Mouse (Mus musculus): ENCODE measurements around the gene Tmod4.

Gene Tmod4

GRCm38 (mm10) chr3:95136336-95136735 lies 12.1 kb downstream of the Tmod4 start:
- in situ Hi-C loops (cut with MseI, MboI), result no loop called here

DNA sequence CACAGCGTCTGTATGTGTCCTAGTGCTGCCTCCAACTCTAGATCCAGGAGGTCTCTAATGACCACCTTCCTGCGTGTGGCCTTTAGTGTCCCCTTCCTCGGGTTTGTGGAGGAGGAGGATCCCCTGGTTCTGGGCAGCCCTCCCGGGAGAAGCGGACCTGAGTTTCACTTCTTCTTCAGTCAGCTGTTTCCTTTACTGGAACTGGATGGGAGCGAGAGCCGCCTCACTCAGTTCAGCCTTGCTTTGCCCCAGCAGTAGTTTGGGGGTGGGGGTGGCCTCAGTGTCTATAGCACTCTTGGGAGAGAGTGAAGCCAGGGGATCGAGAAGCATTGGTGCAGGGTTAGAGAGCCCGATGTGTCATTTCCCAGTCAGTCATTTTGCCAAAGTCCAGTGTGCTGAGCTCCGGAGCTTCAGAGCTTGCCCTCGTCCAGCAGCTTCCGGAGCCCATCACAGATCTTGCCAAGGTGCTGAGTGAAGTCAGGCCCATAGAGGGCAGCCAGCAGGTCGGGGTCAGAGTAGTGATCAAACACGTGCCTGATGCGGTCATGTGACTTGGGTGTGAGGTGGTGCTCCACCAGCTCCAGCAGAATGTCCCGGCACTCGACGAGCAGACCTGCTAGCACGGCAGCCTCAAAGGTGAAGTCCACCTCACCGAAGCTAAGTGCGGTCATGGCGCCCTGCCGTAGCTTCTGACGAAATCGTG lies 15.5 kb downstream of the Tmod4 start:
- in situ Hi-C loops (cut with MseI, MboI), result no loop called here

DNA sequence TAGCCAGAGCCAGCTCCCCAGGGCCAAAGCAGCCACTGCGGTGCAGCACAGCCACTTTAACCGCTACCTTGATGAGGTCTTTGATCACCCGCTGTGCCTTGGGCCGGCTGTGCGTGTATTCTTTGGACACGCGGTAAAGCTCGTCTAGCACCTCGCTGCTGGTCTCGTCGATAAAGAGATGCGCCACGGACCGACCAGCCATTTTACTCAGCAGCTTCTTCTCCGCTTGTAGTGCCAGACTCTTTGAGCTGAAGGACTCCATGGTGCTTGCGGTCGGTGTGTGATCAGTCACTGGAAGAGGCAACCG lies 16.0 kb downstream of the Tmod4 start:
- in situ Hi-C loops (cut with MseI, MboI), result no loop called here

DNA sequence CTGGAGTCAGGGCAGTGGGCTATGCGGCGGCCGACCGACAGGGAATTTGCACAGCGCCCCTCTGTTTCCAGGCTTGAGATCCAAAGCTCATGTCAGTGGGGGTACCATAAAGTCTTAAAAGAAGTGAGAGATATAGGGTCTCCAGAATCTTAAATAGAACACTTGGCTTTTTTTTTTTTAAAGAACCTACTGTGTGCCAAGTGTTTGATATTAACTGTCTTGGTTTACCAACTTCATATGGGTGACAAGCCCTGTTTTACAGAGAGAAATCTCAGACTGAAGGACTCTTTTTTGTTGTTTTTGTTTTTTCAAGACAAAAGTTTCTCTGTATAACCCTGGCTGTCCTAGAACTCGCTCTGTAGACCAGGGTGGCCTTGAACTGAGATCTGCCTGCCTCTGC lies 16.5 kb downstream of the Tmod4 start:
- in situ Hi-C loops (cut with MseI, MboI), result no loop called here

GRCm38 (mm10) chr3:95141474-95141873 lies 17.2 kb downstream of the Tmod4 start:
- in situ Hi-C loops (cut with MseI, MboI), result no loop called here

GRCm38 (mm10) chr3:95141952-95142616 lies 17.8 kb downstream of the Tmod4 start, which contains the start of gene Tnfaip8l2:
TSS of gene Tnfaip8l2 (minus strand) at chr3:95142360.
- in situ Hi-C loops (cut with MseI, MboI), result no loop called here

DNA sequence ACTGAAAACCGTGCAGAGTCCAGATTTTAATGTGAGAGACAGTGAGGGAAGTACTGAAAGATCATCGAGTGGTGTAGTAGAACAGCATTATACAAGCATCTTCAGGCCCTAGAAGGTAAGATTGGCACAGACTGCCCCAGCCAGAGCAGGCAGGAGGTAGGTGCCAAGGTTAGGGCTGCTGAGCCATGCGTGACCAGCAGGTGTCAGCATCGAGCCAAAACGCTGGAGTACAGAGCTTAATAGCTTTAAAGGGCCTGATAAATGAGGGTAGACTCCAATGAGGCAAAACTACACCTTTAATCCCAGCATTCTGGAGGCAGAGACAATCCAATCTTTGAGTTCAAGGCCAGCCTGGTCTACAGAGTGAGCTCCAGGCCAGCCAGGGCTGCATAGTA lies 18.3 kb downstream of the Tmod4 start:
- in situ Hi-C loops (cut with MseI, MboI), result no loop called here

DNA sequence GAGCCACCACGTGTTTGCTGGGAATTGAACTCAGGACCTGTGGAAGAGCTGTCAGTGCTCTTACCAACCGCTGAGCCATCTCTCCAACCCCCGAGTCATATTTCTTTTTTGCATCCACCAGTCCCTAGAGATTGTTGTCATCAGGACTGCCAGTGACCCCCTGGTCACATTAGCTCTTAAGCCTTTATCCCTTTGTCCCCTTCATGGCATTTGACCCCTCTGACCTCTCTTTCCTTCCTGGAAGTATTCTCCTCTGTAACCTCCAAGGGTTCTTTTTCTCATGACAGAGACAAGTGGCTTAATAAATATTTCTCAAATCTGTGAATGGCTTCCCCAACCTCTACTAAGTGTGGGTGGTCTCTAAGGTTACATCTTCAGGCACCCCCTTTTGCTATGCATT lies 23.6 kb downstream of the Tmod4 start:
- in situ Hi-C loops (cut with MseI, MboI), result no loop called here

DNA sequence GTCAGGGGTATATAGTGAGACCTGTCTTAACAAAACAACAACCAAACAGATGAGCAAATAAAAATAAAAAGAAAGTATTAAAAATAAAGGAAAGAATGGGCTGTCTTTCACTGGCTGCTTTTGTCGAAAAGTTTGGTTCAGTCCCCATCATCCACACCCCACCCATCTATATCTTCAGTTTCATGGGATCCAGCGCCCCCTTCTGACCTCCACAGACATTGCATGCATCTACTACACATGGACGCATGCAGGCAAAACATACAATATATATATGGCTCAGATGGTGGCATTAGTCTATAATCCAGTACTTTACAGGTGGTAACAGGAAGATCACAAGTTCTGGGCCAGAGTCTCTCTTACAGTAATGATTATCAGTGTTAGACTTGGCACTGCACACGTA lies 29.6 kb downstream of the Tmod4 start:
- in situ Hi-C loops (cut with MseI, MboI), result no loop called here

- in situ Hi-C loops (cut with MseI, MboI), result no loop called here
Measured at GRCm38 (mm10) chr3:95159511-95159986, 35.3 kb downstream of the Tmod4 start.

GRCm38 (mm10) chr3:95159987-95160963 lies 36.0 kb downstream of the Tmod4 start, which contains the start of gene Sema6c:
TSS of gene Sema6c (plus strand) at chr3:95160457.
- in situ Hi-C loops (cut with MseI, MboI), result no loop called here

DNA sequence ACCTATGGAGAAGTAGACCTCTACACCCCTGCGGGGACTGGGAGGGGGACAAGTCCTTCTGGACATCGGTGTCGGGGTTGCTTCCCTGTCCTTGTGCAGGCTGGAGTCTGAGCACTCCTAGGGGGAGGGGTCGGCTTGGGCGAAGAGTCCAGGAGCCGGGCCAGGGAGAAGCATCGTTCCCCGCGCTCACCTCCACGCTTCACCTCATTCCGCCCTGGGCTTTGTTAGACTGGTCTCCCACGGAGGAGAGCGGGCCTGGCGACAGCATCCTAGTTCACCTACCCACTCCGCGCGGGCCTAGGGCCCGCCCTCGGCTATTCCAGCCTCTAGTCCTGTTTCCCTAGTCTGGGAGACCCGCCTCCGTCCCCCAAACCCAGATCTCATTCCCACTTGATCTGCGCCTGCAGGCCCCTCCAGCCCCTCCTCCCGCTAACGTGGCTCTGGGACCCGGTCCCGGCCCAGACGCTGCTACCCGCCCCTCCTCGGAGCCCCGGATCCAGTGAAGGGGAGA lies 36.8 kb downstream of the Tmod4 start:
- in situ Hi-C loops (cut with MseI, MboI), result no loop called here

DNA sequence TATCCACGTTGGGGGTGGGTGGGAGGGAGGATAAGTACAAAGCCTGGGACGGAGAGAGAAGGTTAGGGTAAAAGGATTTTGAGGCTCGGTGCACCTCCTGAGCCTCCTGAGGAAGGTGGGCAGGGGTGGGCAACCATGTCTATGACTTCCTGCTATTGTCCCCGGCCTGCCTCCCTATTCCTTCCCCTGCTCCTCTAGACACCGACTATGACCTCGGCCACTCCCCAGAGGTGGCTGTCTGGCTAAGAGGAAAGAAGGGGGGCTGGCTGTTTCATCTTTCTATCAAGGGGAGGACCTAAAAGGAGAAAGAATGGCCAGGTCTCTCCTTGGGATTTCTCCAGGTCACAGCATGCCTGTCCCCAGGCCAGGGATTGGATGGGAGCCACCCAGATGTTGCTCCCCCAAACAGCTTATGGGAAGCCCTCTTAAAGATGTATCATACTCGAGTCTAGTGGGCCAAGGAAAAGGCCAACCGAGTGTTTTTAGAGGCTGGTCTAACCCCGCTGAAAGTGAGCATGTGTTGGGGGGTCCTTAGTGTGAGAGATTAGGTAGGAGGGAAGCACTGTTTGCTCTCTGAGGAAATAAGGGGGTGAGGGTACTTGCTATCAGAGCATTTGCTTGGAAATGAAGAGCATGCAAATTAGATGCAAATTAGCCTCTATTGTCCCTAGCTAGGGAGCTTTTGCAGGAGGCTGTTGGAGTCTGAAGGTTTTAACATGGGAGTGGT lies 37.5 kb downstream of the Tmod4 start:
- in situ Hi-C loops (cut with MseI, MboI), result no loop called here

DNA sequence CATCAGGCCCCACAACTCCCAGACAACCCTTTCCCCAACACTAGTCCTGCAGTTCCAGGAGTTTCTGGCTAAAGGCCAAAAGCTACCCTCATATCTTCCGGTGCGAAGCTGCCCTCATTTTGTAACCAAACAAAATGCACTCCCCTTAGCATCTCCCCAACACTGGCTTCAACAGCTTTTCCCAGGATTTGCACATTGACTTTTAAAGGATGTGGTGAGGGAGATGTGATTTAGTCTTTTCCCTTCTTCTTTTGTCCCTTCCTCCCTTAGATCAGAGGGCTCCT lies 38.0 kb downstream of the Tmod4 start:
- in situ Hi-C loops (cut with MseI, MboI), result no loop called here

DNA sequence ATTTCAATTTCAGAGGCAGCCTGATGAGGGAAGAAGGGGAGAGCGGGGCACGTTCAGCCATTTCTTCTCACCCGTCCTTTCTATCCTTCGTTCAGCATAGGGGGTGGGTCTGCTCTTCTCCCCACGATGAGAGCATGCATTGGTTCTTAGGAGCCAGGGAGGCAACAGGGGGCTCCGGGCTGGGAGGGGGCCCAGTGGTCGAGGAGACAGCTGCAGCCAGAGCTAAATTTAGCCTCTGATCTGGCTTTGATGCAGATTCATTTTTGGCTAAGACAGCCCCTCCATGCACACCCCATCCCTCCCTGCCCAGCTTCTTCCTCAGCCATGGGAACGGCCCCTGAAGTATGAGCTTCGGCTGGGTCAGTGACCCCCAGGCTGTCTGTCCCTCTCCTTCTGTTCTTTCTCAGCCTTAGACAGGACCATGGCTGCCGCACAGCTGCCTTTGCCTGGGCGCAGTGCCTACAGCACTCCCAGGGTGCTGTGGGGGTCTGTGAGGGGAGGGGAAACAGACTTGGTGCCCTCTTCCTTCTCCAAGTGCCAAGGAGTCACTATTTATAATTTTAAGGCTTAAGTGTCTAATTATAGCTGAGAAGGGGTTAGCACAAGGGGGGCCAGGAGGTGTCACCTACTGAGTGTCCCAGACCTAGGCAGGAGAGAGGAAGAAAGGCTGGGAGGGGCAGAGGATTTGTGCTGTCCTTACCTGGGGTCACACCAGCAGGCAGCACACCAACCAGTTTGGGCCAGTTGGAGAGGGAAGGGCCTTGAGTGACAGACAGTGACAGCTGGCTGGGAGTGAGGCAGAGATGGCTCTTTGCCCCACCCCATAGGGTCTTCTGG lies 39.4 kb downstream of the Tmod4 start:
- in situ Hi-C loops (cut with MseI, MboI), result no loop called here

DNA sequence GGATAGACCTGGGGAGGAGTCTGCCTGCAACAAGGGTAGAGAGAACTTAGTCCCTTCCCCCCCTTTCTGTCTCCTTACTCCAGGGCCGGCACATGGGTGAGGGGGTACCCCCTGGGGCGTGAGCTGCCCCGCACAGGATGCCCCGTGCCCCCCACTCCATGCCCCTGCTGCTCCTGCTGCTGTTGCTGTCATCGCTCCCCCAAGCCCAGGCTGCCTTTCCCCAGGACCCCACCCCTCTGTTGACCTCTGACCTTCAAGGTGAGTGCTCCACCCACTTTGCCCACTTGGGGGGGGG lies 39.9 kb downstream of the Tmod4 start:
- in situ Hi-C loops (cut with MseI, MboI), result no loop called here

- in situ Hi-C loops (cut with MseI, MboI), result no loop called here
Measured at GRCm38 (mm10) chr3:95164840-95165239, 40.6 kb downstream of the Tmod4 start.

DNA sequence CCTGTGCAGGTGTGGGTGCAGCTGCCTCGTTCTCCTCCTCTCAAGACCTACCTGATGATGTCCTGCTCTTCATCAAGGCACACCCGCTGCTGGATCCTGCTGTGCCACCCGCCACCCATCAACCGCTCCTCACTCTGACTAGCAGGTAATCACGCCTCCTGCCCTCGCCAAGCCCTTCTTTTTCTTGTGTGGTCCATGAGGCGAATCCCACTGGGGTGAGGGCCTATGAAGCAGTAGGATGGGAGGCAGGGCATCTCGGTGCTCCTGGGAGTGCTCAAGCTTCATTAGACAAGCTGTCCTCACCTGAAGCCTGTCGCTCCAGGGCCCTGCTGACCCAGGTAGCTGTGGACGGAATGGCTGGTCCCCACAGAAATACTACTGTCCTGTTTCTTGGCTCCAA lies 45.7 kb downstream of the Tmod4 start:
- in situ Hi-C loops (cut with MseI, MboI), result no loop called here

GRCm38 (mm10) chr3:95171105-95171504 lies 46.8 kb downstream of the Tmod4 start:
- in situ Hi-C loops (cut with MseI, MboI), result no loop called here

GRCm38 (mm10) chr3:95172526-95173255 lies 48.4 kb downstream of the Tmod4 start:
- in situ Hi-C loops (cut with MseI, MboI), result no loop called here

Data from mouse trophoblast stem cell (cell line).